Mouse (Mus musculus) midbrain, embryonic 15.5 days (tissue): ENCODE measurements at regions not wholly inside any gene's neighbourhood (a gene's known extent, or its start where the extent isn't known, plus 50 kb on each side); places are given as distances from the start of the nearest gene placed in this dataset.

ENCODE experiments used
- ATAC-seq: fragments of 200-750 bp; cut with Nextera tagmentation; replicated peaks from 2 replicates; pipeline ENCODE4 v1.8.0; 2017; ENCODE audit warnings: moderate TSS enrichment
- H3K27ac ChIP-seq: fragments of 300-500 bp; sonication (generic); 2 replicates; pipeline ENCODE4 v1.5.1; 2015; ENCODE audit warnings: mild to moderate bottlenecking, inconsistent platforms
- H3K27me3 ChIP-seq: fragments of 300-500 bp; sonication (generic); replicated peaks from 2 replicates; pipeline ENCODE4 v1.6.1; 2015; ENCODE audit warnings: inconsistent platforms
- H3K36me3 ChIP-seq: fragments of 300-500 bp; sonication (generic); replicated peaks from 2 replicates; pipeline ENCODE4 v1.6.1; 2015; ENCODE audit warnings: inconsistent platforms
- H3K4me1 ChIP-seq: fragments of 300-500 bp; sonication (generic); 2 replicates; pipeline ENCODE4 v1.6.1; 2015; ENCODE audit warnings: inconsistent platforms
- H3K4me2 ChIP-seq: fragments of 300-500 bp; sonication (generic); 2 replicates; pipeline ENCODE4 v1.6.1; 2015; ENCODE audit warnings: inconsistent platforms, mild to moderate bottlenecking, moderate library complexity
- H3K4me3 ChIP-seq: fragments of 300-500 bp; sonication (generic); 2 replicates; pipeline ENCODE4 v1.5.1; 2015; ENCODE audit warnings: mild to moderate bottlenecking, inconsistent platforms
- H3K9ac ChIP-seq: fragments of 300-500 bp; sonication (generic); 2 replicates; pipeline ENCODE4 v1.6.1; 2015; ENCODE audit warnings: mild to moderate bottlenecking, inconsistent platforms
- H3K9me3 ChIP-seq: fragments of 300-500 bp; sonication (generic); 2 replicates; pipeline ENCODE4 v1.6.1; 2016; ENCODE audit warnings: inconsistent platforms
- WGBS: fragments of 180-500 bp; shearing (Covaris S2); methylation state at CpG from one replicate; pipeline ENCODE4 v1.1.7; 2015; ENCODE audit warnings: mixed read lengths; 5-methylcytosine and 5-hydroxymethylcytosine counted together

GRCm38 (mm10) chr3:37909008-37909407 is 184.7 kb upstream of the Gm5148 start:
- 88% methylated on average over 2 of the region's 2 CpGs for WGBS
- ATAC-seq = no peak
- H3K27me3 ChIP-seq = no peaks in the 10 kb centered on the region

GRCm38 (mm10) chr3:37908456-37908855 is 184.2 kb upstream of the Gm5148 start:
- H3K27ac ChIP-seq = no peak overlapping the region
- no peaks in the 10 kb centered on the region for H3K27me3 ChIP-seq
- H3K9ac ChIP-seq = no peak overlapping the region
- no peak overlapping the region for H3K4me3 ChIP-seq
- no peaks in the 10 kb centered on the region; the same call in 1 of the 2 replicates for H3K4me1 ChIP-seq
- no peaks in the 10 kb centered on the region for H3K36me3 ChIP-seq
- 53% methylated on average over 6 of the region's 6 CpGs for WGBS
- no peak for ATAC-seq
- no peak overlapping the region for H3K4me2 ChIP-seq
- no peaks in the 10 kb centered on the region for H3K9me3 ChIP-seq

More at GRCm38 (mm10) chr3:37909008-37909407, 184.7 kb upstream of the Gm5148 start:
- Histone ChIP-seq H3K4me1 (no peaks in the 10 kb centered on the region; the same call in 1 of the 2 replicates), H3K36me3 (no peaks in the 10 kb centered on the region), H3K9me3 (no peaks in the 10 kb centered on the region), H3K4me3 (no peak overlapping the region), H3K27ac (no peak overlapping the region), H3K4me2 (no peak overlapping the region), H3K9ac (no peak overlapping the region)

GRCm38 (mm10) chr3:37907432-37908088 is 183.3 kb upstream of the Gm5148 start:
- H3K4me2 ChIP-seq = no peak overlapping the region
- H3K27ac ChIP-seq = no peak overlapping the region

GRCm38 (mm10) chr3:37906806-37907251 is 182.5 kb upstream of the Gm5148 start:
- H3K4me3 ChIP-seq = no peak overlapping the region
- H3K27ac ChIP-seq = no peak overlapping the region
- no peaks in the 10 kb centered on the region for H3K36me3 ChIP-seq
- no peak overlapping the region for H3K4me2 ChIP-seq
- WGBS = 31% methylated on average over 5 of the region's 5 CpGs
- H3K27me3 ChIP-seq = no peaks in the 10 kb centered on the region
- no peak overlapping the region for H3K9ac ChIP-seq
- H3K9me3 ChIP-seq = no peaks in the 10 kb centered on the region
- ATAC-seq = no peak
- no peaks in the 10 kb centered on the region; the same call in 1 of the 2 replicates for H3K4me1 ChIP-seq

More at GRCm38 (mm10) chr3:37907432-37908088, 183.3 kb upstream of the Gm5148 start:
- 67% methylated on average over 14 of the region's 14 CpGs for WGBS
- H3K9me3 ChIP-seq = no peaks in the 10 kb centered on the region
- no peaks in the 10 kb centered on the region for H3K27me3 ChIP-seq
- H3K4me3 ChIP-seq = no peak overlapping the region
- no peak for ATAC-seq
- no peaks in the 10 kb centered on the region for H3K36me3 ChIP-seq
- no peaks in the 10 kb centered on the region; the same call in 1 of the 2 replicates for H3K4me1 ChIP-seq
- no peak overlapping the region for H3K9ac ChIP-seq

- ATAC-seq = no peak
- no peaks in the 10 kb centered on the region for H3K36me3 ChIP-seq
- H3K27ac ChIP-seq = no peak overlapping the region
- no peak overlapping the region for H3K4me3 ChIP-seq
- H3K9me3 ChIP-seq = no peaks in the 10 kb centered on the region
- WGBS = 83% methylated on average over 3 of the region's 3 CpGs
- no peaks in the 10 kb centered on the region for H3K27me3 ChIP-seq
- H3K4me2 ChIP-seq = no peak overlapping the region
- no peak overlapping the region for H3K9ac ChIP-seq
- no peaks in the 10 kb centered on the region; the same call in 1 of the 2 replicates for H3K4me1 ChIP-seq
Observed at GRCm38 (mm10) chr3:37904188-37904587, 179.9 kb upstream of the Gm5148 start.

GRCm38 (mm10) chr3:37903482-37903881 is 179.2 kb upstream of the Gm5148 start:
- no peaks in the 10 kb centered on the region for H3K9me3 ChIP-seq
- no peak for ATAC-seq
- no peaks in the 10 kb centered on the region; the same call in 1 of the 2 replicates for H3K4me1 ChIP-seq
- no peak overlapping the region for H3K4me2 ChIP-seq
- no peak overlapping the region for H3K4me3 ChIP-seq
- no peak overlapping the region for H3K9ac ChIP-seq
- 84% methylated on average over 3 of the region's 3 CpGs for WGBS
- no peak overlapping the region for H3K27ac ChIP-seq
- H3K36me3 ChIP-seq = no peaks in the 10 kb centered on the region
- H3K27me3 ChIP-seq = no peaks in the 10 kb centered on the region

- WGBS = 91% methylated on average over 4 of the region's 4 CpGs
- Histone ChIP-seq H3K27me3 (no peaks in the 10 kb centered on the region), H3K4me2 (no peak overlapping the region), H3K36me3 (no peaks in the 10 kb centered on the region), H3K4me3 (no peak overlapping the region), H3K9ac (no peak overlapping the region), H3K9me3 (no peaks in the 10 kb centered on the region), H3K4me1 (peaks cover under 1% of the 10 kb centered on the region; the same call in 1 of the 2 replicates), H3K27ac (no peak overlapping the region)
- no peak for ATAC-seq
Observed at GRCm38 (mm10) chr3:37903021-37903420, 178.7 kb upstream of the Gm5148 start.

- H3K4me1 ChIP-seq = peaks cover 9% of the 10 kb centered on the region; the same call in 1 of the 2 replicates
- 14% methylated on average over 3 of the region's 3 CpGs for WGBS
- no peak overlapping the region for H3K9ac ChIP-seq
- ATAC-seq = peak; percentile 37
- no peak overlapping the region for H3K27ac ChIP-seq
- H3K4me2 ChIP-seq = 0 out of 2 replicates have a peak overlapping the region, but pooled peaks have one; percentile 41
- H3K4me3 ChIP-seq = no peak overlapping the region
- H3K9me3 ChIP-seq = no peaks in the 10 kb centered on the region
- H3K27me3 ChIP-seq = no peaks in the 10 kb centered on the region
- H3K36me3 ChIP-seq = no peaks in the 10 kb centered on the region
Observed at GRCm38 (mm10) chr3:37897392-37897791, 173.1 kb upstream of the Gm5148 start.

GRCm38 (mm10) chr3:37896821-37897311 is 172.6 kb upstream of the Gm5148 start:
- peak overlapping the region; percentile 67 for H3K27ac ChIP-seq
- no peaks in the 10 kb centered on the region for H3K36me3 ChIP-seq
- 1% methylated on average over 17 of the region's 17 CpGs for WGBS
- peak overlapping the region; percentile 21 for H3K4me3 ChIP-seq
- ATAC-seq = peak; percentile 92
- H3K27me3 ChIP-seq = no peaks in the 10 kb centered on the region
- peak overlapping the region; percentile 41 for H3K4me2 ChIP-seq
- H3K9me3 ChIP-seq = no peaks in the 10 kb centered on the region
- peaks cover 9% of the 10 kb centered on the region; the same call in 1 of the 2 replicates for H3K4me1 ChIP-seq
- no peak overlapping the region for H3K9ac ChIP-seq

GRCm38 (mm10) chr3:37894599-37894998 is 170.3 kb upstream of the Gm5148 start:
- Histone ChIP-seq H3K27me3 (no peaks in the 10 kb centered on the region), H3K9me3 (no peaks in the 10 kb centered on the region), H3K4me1 (peaks cover 9% of the 10 kb centered on the region; the same call in 1 of the 2 replicates), H3K4me2 (no peak overlapping the region), H3K36me3 (no peaks in the 10 kb centered on the region), H3K4me3 (no peak overlapping the region), H3K27ac (no peak overlapping the region), H3K9ac (no peak overlapping the region)
- no peak for ATAC-seq
- 85% methylated on average over 2 of the region's 2 CpGs for WGBS

GRCm38 (mm10) chr3:37890202-37890601 is 165.9 kb upstream of the Gm5148 start:
- no peaks in the 10 kb centered on the region for H3K9me3 ChIP-seq
- H3K4me2 ChIP-seq = no peak overlapping the region
- no peaks in the 10 kb centered on the region for H3K27me3 ChIP-seq
- no peak overlapping the region for H3K4me3 ChIP-seq
- H3K27ac ChIP-seq = peak overlapping the region; percentile 20; the same call in 1 of the 2 replicates
- H3K9ac ChIP-seq = no peak overlapping the region
- peak; percentile 54; the same call in 1 of the 2 replicates for ATAC-seq
- WGBS = 50% methylated on average over 1 of the region's 1 CpGs
- no peaks in the 10 kb centered on the region for H3K4me1 ChIP-seq
- no peaks in the 10 kb centered on the region for H3K36me3 ChIP-seq

GRCm38 (mm10) chr3:37888455-37888854 is 164.2 kb upstream of the Gm5148 start:
- Histone ChIP-seq H3K9me3 (no peaks in the 10 kb centered on the region), H3K27ac (no peak overlapping the region), H3K9ac (no peak overlapping the region), H3K4me3 (no peak overlapping the region), H3K4me2 (no peak overlapping the region), H3K27me3 (no peaks in the 10 kb centered on the region), H3K4me1 (no peaks in the 10 kb centered on the region), H3K36me3 (no peaks in the 10 kb centered on the region)
- no peak for ATAC-seq
- 66% methylated on average over 6 of the region's 6 CpGs for WGBS

GRCm38 (mm10) chr3:37887711-37888110 is 163.4 kb upstream of the Gm5148 start:
- H3K4me2 ChIP-seq = no peak overlapping the region
- 82% methylated on average over 3 of the region's 3 CpGs for WGBS
- H3K4me3 ChIP-seq = no peak overlapping the region
- no peak overlapping the region for H3K9ac ChIP-seq
- H3K9me3 ChIP-seq = no peaks in the 10 kb centered on the region
- H3K36me3 ChIP-seq = no peaks in the 10 kb centered on the region
- no peaks in the 10 kb centered on the region for H3K27me3 ChIP-seq
- ATAC-seq = no peak
- H3K4me1 ChIP-seq = no peaks in the 10 kb centered on the region
- H3K27ac ChIP-seq = no peak overlapping the region
